Comparison of ENCODE assay signal across 14 mouse cellular contexts in genomic region chr19:36801856-36802641, GRCm38 (mm10). TPM values are rescaled to one million over a fixed set of nuclear protein-coding genes. Genes with fewer than 3 reads are reported as not detected.
DNase-seq lines count a peak whose midpoint lies in the region; ATAC-seq and TF ChIP-seq lines count a peak whose summit lies in the region.
"Had no signal": no experiment of that assay in that cellular context is flagged by ENCODE, and none has a peak within 500 bp of the region (broad histone marks: within the 10 kb centered on the region; RNA-seq: fewer than 3 reads in every experiment).

No protein-coding gene starts in this region.

- no peaks in the 10 kb centered on the region for H3K9me3 ChIP-seq in kidney, postnatal 0 days (replicated peaks; ENCODE audit: low read length)
- no peaks in the 10 kb centered on the region for H3K9me3 ChIP-seq in midbrain, embryonic 11.5 days (ENCODE audit: control insufficient read depth, low read length)
- peaks cover 3% of the 10 kb centered on the region; the same call in 1 of the 2 replicates for H3K9me3 ChIP-seq in midbrain, embryonic 13.5 days
- no peaks in the 10 kb centered on the region for H3K9me3 ChIP-seq in MEL (replicated peaks; ENCODE audit: insufficient read depth, low read length)
- H3K9me3 ChIP-seq in embryonic facial prominence, embryonic 14.5 days (ENCODE audit: control insufficient read depth, low read length): no peaks in the 10 kb centered on the region
- no peaks in the 10 kb centered on the region for H3K9me3 ChIP-seq in heart, embryonic 10.5 days
- H3K9me3 ChIP-seq: forebrain, embryonic 13.5 days; hindbrain, embryonic 12.5 days had no signal

- no peaks in the 10 kb centered on the region; the same call in 1 of the 2 replicates for H3K4me1 ChIP-seq in kidney, postnatal 0 days (replicated peaks; ENCODE audit: insufficient read depth, low read length)
- no peaks in the 10 kb centered on the region for H3K4me1 ChIP-seq in midbrain, embryonic 11.5 days (ENCODE audit: control insufficient read depth, insufficient read depth, low read length)
- no peaks in the 10 kb centered on the region for H3K4me1 ChIP-seq in midbrain, embryonic 13.5 days (replicated peaks)
- H3K4me1 ChIP-seq in MEL (ENCODE audit: control insufficient read depth in 1 of 2, insufficient read depth in 2 of 2, low read length in 2 of 2): no peaks in the 10 kb centered on the region
- no peaks in the 10 kb centered on the region for H3K4me1 ChIP-seq in embryonic facial prominence, embryonic 14.5 days (ENCODE audit: control insufficient read depth, insufficient read depth, low read length)
- H3K4me1 ChIP-seq in heart, embryonic 10.5 days: peaks cover 19% of the 10 kb centered on the region
- H3K4me1 ChIP-seq: forebrain, embryonic 13.5 days; hindbrain, embryonic 12.5 days had no signal

- WGBS in kidney, postnatal 0 days: 86% methylated on average over 9 of the region's 9 CpGs
- 79% methylated on average over 9 of the region's 9 CpGs for WGBS in midbrain, embryonic 11.5 days
- 74% methylated on average over 9 of the region's 9 CpGs for WGBS in midbrain, embryonic 13.5 days
- 71% methylated on average over 9 of the region's 9 CpGs for WGBS in embryonic facial prominence, embryonic 14.5 days
- 86% methylated on average over 9 of the region's 9 CpGs for WGBS in heart, embryonic 10.5 days

- no peak for TF ChIP-seq POLR2A in MEL (IDR thresholded peaks at IDR 0.05; ENCODE audit: control insufficient read depth in 1 of 2, insufficient read depth in 1 of 2, low read depth in 1 of 2, low read length in 2 of 2, poor library complexity in 1 of 2)

- no peak overlapping the region for H3K9ac ChIP-seq in kidney, postnatal 0 days (ENCODE audit: low read depth, low read length)
- H3K9ac ChIP-seq in midbrain, embryonic 11.5 days (ENCODE audit: low read length): no peak overlapping the region
- H3K9ac ChIP-seq in midbrain, embryonic 13.5 days (replicated peaks): no peak overlapping the region
- H3K9ac ChIP-seq in MEL (ENCODE audit: control insufficient read depth, low read depth, low read length, poor library complexity, severe bottlenecking): no peak overlapping the region
- H3K9ac ChIP-seq in embryonic facial prominence, embryonic 14.5 days (ENCODE audit: low read depth, low read length): no peak overlapping the region
- H3K9ac ChIP-seq: forebrain, embryonic 13.5 days; heart, embryonic 15.5 days; hindbrain, embryonic 12.5 days had no signal

- TF ChIP-seq RAD21 in MEL (IDR thresholded peaks at IDR 0.05; ENCODE audit: low read depth, low read length): peak; percentile 45

- no peak overlapping the region for H3K4me2 ChIP-seq in kidney, postnatal 0 days (ENCODE audit: low read length)
- H3K4me2 ChIP-seq in midbrain, embryonic 11.5 days: no peak overlapping the region
- no peak overlapping the region for H3K4me2 ChIP-seq in midbrain, embryonic 13.5 days (replicated peaks)
- H3K4me2 ChIP-seq in embryonic facial prominence, embryonic 14.5 days (ENCODE audit: low read depth, low read length): no peak overlapping the region
- H3K4me2 ChIP-seq: forebrain, embryonic 13.5 days; heart, embryonic 15.5 days; hindbrain, embryonic 12.5 days had no signal

- peak; percentile 36; the same call in 1 of the 2 replicates for TF ChIP-seq CTCF in kidney, postnatal 0 days (IDR thresholded peaks at IDR 0.05; ENCODE audit: low read depth)
- TF ChIP-seq CTCF in MEL (IDR thresholded peaks at IDR 0.05 in 2 of 3, conservative IDR thresholded peaks at IDR 0.05 in 1 of 3; ENCODE audit: control insufficient read depth in 1 of 3, insufficient read depth in 1 of 3, low read depth in 2 of 3, low read length in 3 of 3, poor library complexity in 1 of 3, severe bottlenecking in 1 of 3): peak; percentile 58 to 75 (median 59)

- no peak overlapping the region for H3K27ac ChIP-seq in kidney, postnatal 0 days
- H3K27ac ChIP-seq in midbrain, embryonic 11.5 days (ENCODE audit: low read depth, low read length): no peak overlapping the region
- no peak overlapping the region for H3K27ac ChIP-seq in midbrain, embryonic 13.5 days
- no peak overlapping the region for H3K27ac ChIP-seq in MEL (ENCODE audit: control insufficient read depth, low read depth, low read length)
- peak overlapping the region; percentile 67 for H3K27ac ChIP-seq in embryonic facial prominence, embryonic 14.5 days (replicated peaks; ENCODE audit: low read depth, low read length)
- no peak overlapping the region for H3K27ac ChIP-seq in heart, embryonic 10.5 days
- H3K27ac ChIP-seq: forebrain, embryonic 13.5 days; heart, embryonic 15.5 days; hindbrain, embryonic 12.5 days; macrophage had no signal

- H3K4me3 ChIP-seq in kidney, postnatal 0 days (replicated peaks; ENCODE audit: low read depth, low read length): no peak overlapping the region
- no peak overlapping the region for H3K4me3 ChIP-seq in midbrain, embryonic 11.5 days (ENCODE audit: low read depth, low read length)
- no peak overlapping the region for H3K4me3 ChIP-seq in midbrain, embryonic 13.5 days (replicated peaks)
- H3K4me3 ChIP-seq in MEL (ENCODE audit: control insufficient read depth in 1 of 2, insufficient read depth in 1 of 2, low read depth in 2 of 2, low read length in 2 of 2): no peak overlapping the region
- H3K4me3 ChIP-seq in embryonic facial prominence, embryonic 14.5 days (ENCODE audit: low read depth, low read length): no peak overlapping the region
- H3K4me3 ChIP-seq in heart, embryonic 10.5 days: no peak overlapping the region
- H3K4me3 ChIP-seq: forebrain, embryonic 13.5 days; heart, embryonic 15.5 days; hindbrain, embryonic 12.5 days had no signal

- no peak for TF ChIP-seq EP300 in MEL (IDR thresholded peaks at IDR 0.05; ENCODE audit: low read depth in 1 of 2, low read length in 2 of 2)

- no peaks in the 10 kb centered on the region for H3K79me2 ChIP-seq in MEL (ENCODE audit: control insufficient read depth, insufficient read depth, low read length, poor library complexity)

- DNase-seq in kidney, postnatal 0 days (ENCODE audit: low spot score): no peak
- no peak for DNase-seq in kidney, adult 8-10 months
- DNase-seq in midbrain, embryonic 11.5 days (ENCODE audit: low spot score, missing footprints): peak; percentile 78
- DNase-seq in MEL (ENCODE audit: low read depth, low spot score): peak; percentile 52
- peak; percentile 41 for DNase-seq in embryonic facial prominence, embryonic 14.5 days (ENCODE audit: low spot score)
- no peak for DNase-seq in cerebellum, postnatal 25 days
- DNase-seq in heart, embryonic 10.5 days (ENCODE audit: low spot score): no peak
- DNase-seq: cerebellum, adult 8-10 months; left cerebral cortex, postnatal 4 days had no signal

- no peaks in the 10 kb centered on the region for H3K27me3 ChIP-seq in kidney, postnatal 0 days (ENCODE audit: insufficient read depth, low read length)
- no peaks in the 10 kb centered on the region for H3K27me3 ChIP-seq in midbrain, embryonic 11.5 days (ENCODE audit: control insufficient read depth, insufficient read depth, low read length)
- H3K27me3 ChIP-seq in midbrain, embryonic 13.5 days: no peaks in the 10 kb centered on the region
- no peaks in the 10 kb centered on the region for H3K27me3 ChIP-seq in MEL (ENCODE audit: control insufficient read depth in 1 of 2, insufficient read depth in 2 of 2, low read length in 2 of 2)
- H3K27me3 ChIP-seq in embryonic facial prominence, embryonic 14.5 days (replicated peaks; ENCODE audit: control insufficient read depth, insufficient read depth, low read length): no peaks in the 10 kb centered on the region
- no peaks in the 10 kb centered on the region for H3K27me3 ChIP-seq in heart, embryonic 10.5 days (ENCODE audit: insufficient read depth, poor library complexity, severe bottlenecking)
- H3K27me3 ChIP-seq: forebrain, embryonic 13.5 days; heart, embryonic 15.5 days; hindbrain, embryonic 12.5 days had no signal

- no peaks in the 10 kb centered on the region for H3K36me3 ChIP-seq in kidney, postnatal 0 days (ENCODE audit: insufficient read depth, low read length)
- H3K36me3 ChIP-seq in midbrain, embryonic 11.5 days (ENCODE audit: control insufficient read depth, insufficient read depth, low read length): no peaks in the 10 kb centered on the region
- no peaks in the 10 kb centered on the region for H3K36me3 ChIP-seq in midbrain, embryonic 13.5 days
- H3K36me3 ChIP-seq in MEL (ENCODE audit: control insufficient read depth in 1 of 2, insufficient read depth in 2 of 2, low read length in 2 of 2): 0 out of 4 replicates have a peak, but pooled peaks cover 0 to 2% of the 10 kb centered on the region in 2 experiments
- no peaks in the 10 kb centered on the region for H3K36me3 ChIP-seq in embryonic facial prominence, embryonic 14.5 days (ENCODE audit: control insufficient read depth, insufficient read depth, low read length)
- no peaks in the 10 kb centered on the region for H3K36me3 ChIP-seq in heart, embryonic 10.5 days
- H3K36me3 ChIP-seq: heart, embryonic 15.5 days; hindbrain, embryonic 12.5 days had no signal

- ATAC-seq in kidney, postnatal 0 days (replicated peaks; ENCODE audit: low FRiP score, low read depth): no peak
- ATAC-seq in midbrain, embryonic 11.5 days (ENCODE audit: low FRiP score): no peak
- ATAC-seq in midbrain, embryonic 13.5 days: no peak
- ATAC-seq in embryonic facial prominence, embryonic 14.5 days (ENCODE audit: low read depth): 0 out of 2 replicates have a peak, but pooled peaks have one; percentile 33
- ATAC-seq: forebrain, embryonic 13.5 days had no signal

TF ChIP-seq in MEL, 35 proteins besides CTCF, POLR2A, EP300 and RAD21:
- TF ChIP-seq MAZ (IDR thresholded peaks at IDR 0.05; ENCODE audit: low read depth, low read length) (no peak), USF1 (IDR thresholded peaks at IDR 0.05; ENCODE audit: low read depth, low read length) (peak; percentile 40), SMC3 (IDR thresholded peaks at IDR 0.05; ENCODE audit: low read depth, low read length) (peak; percentile 35; the same call in 1 of the 2 replicates)
TF ChIP-seq in MEL: peak in this region for 2.

RNA-seq across cellular contexts. Expression of gene Tnks2, which starts 32.0 kb away (rescaled TPM):
- 34.9 and 38.1 TPM in 2 replicates for polyA plus RNA-seq in kidney, postnatal 0 days (2015; fragmentation: Nextera tagmentation; extraction: Ambion mirVana)
- 76.3 and 81.3 TPM in 2 replicates for polyA plus RNA-seq in midbrain, embryonic 11.5 days (2014; fragmentation: Nextera tagmentation; extraction: Ambion mirVana)
- polyA plus RNA-seq in midbrain, embryonic 13.5 days (2015; fragmentation: Nextera tagmentation; extraction: Ambion mirVana): 53.0 and 63.7 TPM in 2 replicates
- 50.2 and 63.1 TPM in 2 replicates for total RNA-seq in MEL (2012; rRNA removed)
- 10 to 100 TPM; 22.3 to 65.0 TPM for polyA plus RNA-seq in MEL (2012; ENCODE audit: insufficient read depth in 1 of 2, insufficient read length in 2 of 2, low read depth in 1 of 2, low replicate concordance in 2 of 2, missing spikeins in 1 of 2)
- 76.7 and 79.5 TPM in 2 replicates for polyA plus RNA-seq in embryonic facial prominence, embryonic 14.5 days (2014; fragmentation: Nextera tagmentation; extraction: Ambion mirVana)
- polyA plus RNA-seq in heart, embryonic 10.5 days (2016; fragmentation: Nextera tagmentation; extraction: Ambion mirVana): 57.2 and 57.3 TPM in 2 replicates

Comparison
In these comparisons a context has a peak if more than half of its experiments do, and no peak if none do; other contexts are left out.
1. DNase-seq: peak in midbrain, embryonic 11.5 days (single experiment), MEL (single experiment) and embryonic facial prominence, embryonic 14.5 days (single experiment); none in kidney, postnatal 0 days (single experiment), kidney, adult 8-10 months (0 of 2), cerebellum, postnatal 25 days (0 of 2) and heart, embryonic 10.5 days (single experiment).